Mouse (Mus musculus) myocyte (in vitro differentiated cells): Measurements from ENCODE around the gene Tnfrsf26.

Experiments
- CEBPB ChIP-seq: IDR thresholded peaks from 2 replicates; pipeline ENCODE4 v1.6.1; 2011; ENCODE audit warnings: mild to moderate bottlenecking, moderate library complexity; ENCODE audit not compliant: poor library complexity, insufficient read depth, severe bottlenecking
- E2F4 ChIP-seq: IDR thresholded peaks from one replicate; pipeline ENCODE4 v1.6.1; 2011; ENCODE audit warnings: mild to moderate bottlenecking, control low read depth, moderate library complexity; ENCODE audit not compliant: insufficient read depth
- MAX ChIP-seq: IDR thresholded peaks from one replicate; pipeline ENCODE4 v1.6.1; 2011; ENCODE audit warnings: low read depth, mild to moderate bottlenecking, control low read depth
- MYOG ChIP-seq, 3 experiments: IDR thresholded peaks; one replicate each; pipeline ENCODE4 v1.6.1; 2011; ENCODE audit warnings: control low read depth in 2 of 3, low read depth in 2 of 3, mild to moderate bottlenecking in 2 of 3; ENCODE audit not compliant: insufficient read length in 2 of 3, control insufficient read depth in 1 of 3, insufficient read depth in 1 of 3
- POLR2A ChIP-seq: IDR thresholded peaks from one replicate; pipeline ENCODE4 v1.6.1; 2011; ENCODE audit warnings: low read depth, mild to moderate bottlenecking, control low read depth, moderate library complexity; ENCODE audit not compliant: insufficient read length
- REST ChIP-seq: IDR thresholded peaks from one replicate; pipeline ENCODE4 v1.6.1; 2011; ENCODE audit warnings: mild to moderate bottlenecking, control low read depth, moderate library complexity; ENCODE audit not compliant: insufficient read depth, insufficient read length
- TCF12 ChIP-seq: IDR thresholded peaks from one replicate; pipeline ENCODE4 v1.6.1; 2011; ENCODE audit warnings: mild to moderate bottlenecking, control low read depth; ENCODE audit not compliant: poor library complexity, insufficient read depth, severe bottlenecking
- TCF3 ChIP-seq: IDR thresholded peaks from one replicate; pipeline ENCODE4 v1.6.1; 2011; ENCODE audit warnings: low read depth, control low read depth; ENCODE audit not compliant: insufficient read length
- USF1 ChIP-seq: IDR thresholded peaks from one replicate; pipeline ENCODE4 v1.6.1; 2011; ENCODE audit warnings: low read depth, mild to moderate bottlenecking, control low read depth, moderate library complexity

GRCm38 (mm10) chr7:143612215-143612614 is 16.3 kb downstream of the Tnfrsf26 start:
- TF ChIP-seq CEBPB = no peak
- TF ChIP-seq E2F4 = no peak
- no peak for TF ChIP-seq USF1
- no peak for TF ChIP-seq REST
- no peak for TF ChIP-seq POLR2A
- no peak for TF ChIP-seq TCF3
- no peak for TF ChIP-seq MAX
- TF ChIP-seq TCF12 = no peak
- no peak for TF ChIP-seq MYOG (IDR thresholded peaks at IDR 0.05; ENCODE audit: control insufficient read depth in 1 of 3, insufficient read depth in 1 of 3, insufficient read length in 2 of 3, low read depth in 2 of 3)
